Mouse (Mus musculus): ENCODE data around the gene Sftpd.

Gene Sftpd

DNA sequence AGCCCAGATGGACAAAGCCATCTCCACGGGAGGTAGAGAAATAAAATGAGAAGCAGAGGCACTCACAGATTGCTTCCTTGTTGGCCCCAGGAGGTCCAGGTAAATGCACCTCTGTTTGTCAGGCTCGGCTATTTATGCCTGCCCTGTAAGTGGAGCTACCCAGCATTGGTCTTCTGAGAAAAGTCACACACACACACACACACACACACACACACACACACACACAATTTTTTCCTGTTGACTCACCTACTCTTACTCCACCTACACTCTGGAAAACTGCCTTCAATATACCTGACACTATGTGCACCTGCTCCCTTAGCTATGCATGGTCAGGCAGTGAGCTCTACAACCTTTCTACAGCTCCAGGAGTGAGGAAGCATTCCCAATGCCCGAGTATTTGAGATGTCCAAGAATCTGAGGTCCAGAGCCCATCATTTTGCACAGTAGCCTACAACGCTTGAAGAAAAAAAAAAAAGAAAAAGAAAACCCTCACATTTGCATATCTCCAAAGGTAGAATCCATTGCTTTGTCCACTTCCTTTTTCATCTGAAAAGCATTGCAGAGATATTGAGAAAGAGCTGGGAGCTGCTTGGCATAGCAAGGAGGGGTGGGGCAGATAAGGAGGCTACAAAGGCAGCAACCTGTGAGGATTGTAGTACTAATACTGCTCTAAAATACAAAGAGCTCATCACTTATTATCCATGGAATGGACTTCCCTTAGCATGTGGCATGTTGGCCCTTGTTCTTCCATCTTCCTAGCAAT, at the start of gene Sftpd:
Gene Sftpd (minus strand): TSS at position 91 of the 763 bp plus-strand sequence.
- peak; percentile 43 to 48 for DNase-seq

DNA sequence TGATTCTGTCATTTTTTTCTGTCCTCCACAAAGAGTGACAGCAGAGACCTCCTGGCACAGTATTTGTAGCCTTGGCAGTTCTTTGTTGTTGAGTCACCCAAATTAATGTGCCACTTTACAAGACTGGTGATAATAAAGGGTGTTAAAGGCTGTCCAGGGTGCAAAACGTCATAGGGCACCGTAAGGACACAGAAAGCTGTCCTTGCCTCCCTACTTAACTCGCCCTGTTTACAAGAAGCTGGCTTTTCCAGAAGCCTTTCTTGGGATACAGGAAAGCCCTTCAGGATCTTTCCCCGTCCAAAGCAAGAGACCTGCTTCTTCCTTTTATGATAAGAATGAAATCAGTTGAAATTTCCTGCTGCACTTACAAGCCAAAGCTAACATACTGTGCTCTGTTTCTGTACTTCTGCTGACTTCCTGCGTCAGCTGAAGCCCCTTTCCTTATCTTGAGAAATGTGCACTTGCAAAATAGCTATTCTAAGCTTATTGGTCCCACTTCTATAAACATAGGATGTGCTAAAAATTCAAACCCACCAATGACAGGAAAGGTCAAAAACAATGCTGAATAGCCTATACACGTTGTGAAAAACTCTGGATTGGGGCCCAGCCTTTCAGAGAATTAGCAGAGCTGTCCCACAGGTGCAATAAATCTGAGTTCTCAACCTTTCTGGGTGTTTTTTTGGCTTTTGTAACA, 13.2 kb upstream of the Sftpd start:
- DNase-seq, result no peak

DNA sequence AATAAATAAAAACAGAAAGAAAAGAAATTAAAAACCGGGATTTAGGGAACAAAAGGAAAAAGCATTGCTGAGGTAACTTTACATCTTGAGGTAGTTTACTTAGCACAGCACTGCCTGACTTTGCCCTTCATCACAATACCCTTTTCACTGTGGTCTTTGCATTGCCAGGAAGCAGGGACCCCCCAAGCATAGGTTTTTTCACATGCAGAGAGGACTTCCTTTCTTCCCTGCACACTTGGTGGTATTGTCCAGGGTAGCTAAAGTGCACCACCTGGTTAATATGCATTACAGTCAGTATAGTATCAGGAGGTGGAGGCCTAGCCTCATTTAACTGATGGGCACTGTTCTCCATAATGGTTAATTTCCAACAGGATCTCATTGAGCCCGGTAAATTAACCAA, 4.5 kb upstream of the Sftpd start:
- DNase-seq, result no peak

DNA sequence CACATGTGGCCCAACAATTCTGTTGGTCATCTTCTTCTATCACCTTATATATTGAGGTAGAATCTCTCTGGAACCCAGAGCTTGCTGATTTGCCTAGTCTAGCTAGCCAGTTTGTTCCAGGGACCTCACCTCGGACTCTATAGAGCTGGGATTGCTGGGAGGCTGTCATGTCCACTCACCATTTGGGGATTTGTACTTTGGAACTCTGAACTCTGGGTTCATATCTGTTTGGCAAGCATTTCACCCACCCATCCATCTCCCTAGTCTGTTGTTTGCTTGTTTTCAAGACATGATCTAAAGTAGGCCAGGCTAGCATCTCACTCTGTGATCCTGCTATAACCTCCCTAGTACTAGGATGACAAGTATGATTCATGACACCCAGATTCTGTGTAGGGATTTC, 10.1 kb downstream of the Sftpd start:
- no peak for DNase-seq

DNA sequence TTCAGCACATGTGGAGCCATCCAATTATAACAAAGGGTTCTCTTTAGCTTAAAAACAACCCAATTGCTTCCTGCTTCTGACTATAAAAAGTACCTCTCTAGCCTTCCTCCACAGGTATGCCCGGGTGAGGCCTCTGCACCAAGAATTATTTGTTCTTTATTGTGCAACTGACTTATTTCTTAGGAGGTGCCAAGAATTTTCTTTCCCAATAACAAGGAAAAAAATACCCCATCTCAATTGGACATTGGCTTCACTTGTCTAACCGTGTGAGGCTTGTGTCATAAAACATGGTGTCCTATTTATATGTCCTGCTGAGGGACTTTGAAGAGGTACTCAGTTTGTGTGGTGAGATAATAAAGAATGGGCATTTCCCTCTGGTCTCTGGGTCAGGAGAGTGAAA, 14.4 kb downstream of the Sftpd start:
- DNase-seq, result no peak

DNA sequence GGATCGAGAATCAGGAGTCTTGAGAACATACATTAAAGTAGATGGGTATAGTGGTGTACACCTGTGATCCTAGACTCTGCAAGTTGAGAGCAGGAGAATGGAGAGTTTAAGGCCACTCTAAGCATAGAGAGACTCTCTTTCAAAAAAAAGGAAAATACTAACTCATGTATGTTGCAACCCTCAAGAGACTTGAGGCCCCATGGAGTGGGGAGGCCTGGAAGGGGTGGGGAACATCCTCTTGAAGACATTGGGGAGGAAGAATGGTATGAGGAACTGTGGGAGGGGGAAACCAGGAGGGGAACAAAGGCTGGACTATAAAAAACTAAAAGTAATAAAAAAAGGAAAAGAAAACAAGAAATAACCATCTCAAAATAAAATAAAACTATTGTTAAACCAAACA, 16.4 kb downstream of the Sftpd start:
- peak; percentile 18 to 46 for DNase-seq

DNA sequence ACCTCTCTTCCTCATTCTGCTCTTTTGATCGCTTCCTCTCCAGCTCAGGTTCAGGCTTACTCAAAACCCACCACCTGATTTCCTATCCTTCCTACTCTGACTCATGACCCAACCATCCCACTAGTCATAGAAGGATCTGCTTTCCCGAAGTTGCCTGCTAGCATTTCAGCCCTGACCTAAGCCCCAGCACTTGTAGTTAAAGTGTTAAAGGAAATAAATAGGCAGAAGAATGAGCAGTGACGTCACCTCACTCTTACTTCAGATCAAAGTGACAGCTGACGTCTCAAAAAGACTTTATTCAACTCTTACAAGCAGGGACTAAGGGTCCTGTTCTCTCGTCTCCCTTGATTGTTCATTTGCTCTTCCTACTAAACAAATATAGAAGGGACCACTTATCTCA, 17.7 kb downstream of the Sftpd start:
- no peak for DNase-seq

DNA sequence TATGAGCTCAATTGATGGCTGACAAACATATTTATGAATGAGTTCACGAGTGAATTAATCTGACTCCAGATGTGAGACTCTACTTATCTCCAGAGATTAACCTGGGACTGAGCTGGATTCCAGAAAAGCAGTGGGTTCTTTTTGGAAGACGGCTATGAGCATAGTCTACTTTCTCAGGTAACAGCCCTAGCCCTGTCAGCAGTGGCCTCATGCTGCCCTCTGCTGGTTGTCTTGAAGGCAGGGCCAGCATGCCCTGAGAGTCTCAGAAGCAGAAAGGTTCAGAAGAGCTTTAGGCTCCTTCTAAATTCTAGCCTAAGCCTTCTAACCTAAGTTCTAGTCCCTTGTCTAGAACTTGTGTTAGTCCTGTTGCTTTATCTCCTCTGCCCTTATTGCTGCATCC, 22.3 kb downstream of the Sftpd start:
- peak; percentile 63 to 70 for DNase-seq

DNA sequence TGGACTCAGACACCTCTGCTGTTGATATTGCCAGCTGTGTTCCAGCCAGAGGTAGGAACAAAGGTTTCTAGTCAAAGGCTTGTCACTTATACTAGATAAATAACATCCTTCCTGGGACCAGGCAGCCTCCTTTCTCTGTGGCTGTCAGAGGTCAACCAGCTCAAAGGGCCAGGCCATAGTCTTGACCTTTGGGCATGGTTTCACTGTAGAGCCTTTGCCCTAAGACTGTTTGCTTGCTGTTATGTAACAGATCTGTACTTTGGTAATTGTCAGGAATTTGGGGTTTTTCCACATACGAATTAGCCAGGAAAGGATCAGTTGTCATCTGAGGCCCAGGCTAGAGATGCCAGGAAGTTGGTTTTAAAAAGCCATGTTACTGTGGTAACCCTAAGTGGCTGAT, 24.2 kb downstream of the Sftpd start:
- DNase-seq, result no peak

DNA sequence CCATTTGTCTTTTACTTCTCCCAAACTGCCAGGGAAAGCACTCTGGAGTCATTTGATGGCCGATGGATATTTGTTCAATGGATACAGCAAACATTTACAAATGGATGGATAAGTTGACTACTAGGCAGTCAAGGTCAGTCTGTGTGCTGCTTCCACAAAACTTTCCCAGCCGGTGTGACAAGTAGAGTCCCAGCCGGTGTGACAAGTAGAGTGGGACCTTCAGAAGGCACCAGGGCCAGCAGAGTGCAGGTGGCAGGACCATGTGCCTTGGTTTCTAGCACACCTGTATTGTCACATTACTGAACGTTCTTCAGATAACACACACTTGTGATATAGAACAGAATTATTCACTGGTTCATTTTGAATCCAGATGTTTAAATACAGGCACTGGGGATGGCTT, 24.9 kb downstream of the Sftpd start:
- DNase-seq, result no peak

DNA sequence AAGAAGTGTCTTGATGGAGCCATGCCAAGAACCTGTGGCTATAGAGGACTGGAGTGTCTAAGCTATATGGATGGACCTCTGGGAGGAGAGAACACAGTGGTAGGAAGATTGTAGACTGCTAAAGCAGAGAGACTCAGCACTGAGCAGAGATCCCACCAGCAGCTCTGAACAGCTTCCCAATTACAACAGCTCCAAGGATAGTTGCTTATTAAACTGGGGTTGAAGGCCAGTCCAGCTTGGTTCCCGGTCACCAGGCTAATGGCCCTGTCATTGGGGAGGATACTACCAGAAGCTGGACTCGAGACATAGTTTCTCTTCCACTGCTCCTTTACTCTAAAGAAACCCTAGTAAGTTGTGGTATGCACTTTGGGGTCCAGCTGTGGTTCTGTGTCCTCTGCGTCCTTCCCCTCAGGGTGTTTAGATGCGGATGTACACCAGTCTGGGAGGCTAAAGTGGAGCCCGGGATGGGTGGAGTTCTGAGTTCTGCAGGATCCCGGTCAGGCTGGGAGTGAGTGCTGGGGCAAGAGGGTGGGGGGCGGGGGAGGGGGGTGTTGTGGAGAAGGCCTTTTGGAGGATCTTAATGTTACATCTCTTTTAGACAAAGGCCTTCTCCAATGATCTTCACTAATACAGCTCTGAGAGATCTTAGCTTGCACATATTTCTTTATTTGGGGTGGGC, 33.6 kb downstream of the Sftpd start, which contains the start of gene Mbl1:
Gene Mbl1 (plus strand): TSS at position 239 of the 679 bp plus-strand sequence.
- DNase-seq, result no peak

DNA sequence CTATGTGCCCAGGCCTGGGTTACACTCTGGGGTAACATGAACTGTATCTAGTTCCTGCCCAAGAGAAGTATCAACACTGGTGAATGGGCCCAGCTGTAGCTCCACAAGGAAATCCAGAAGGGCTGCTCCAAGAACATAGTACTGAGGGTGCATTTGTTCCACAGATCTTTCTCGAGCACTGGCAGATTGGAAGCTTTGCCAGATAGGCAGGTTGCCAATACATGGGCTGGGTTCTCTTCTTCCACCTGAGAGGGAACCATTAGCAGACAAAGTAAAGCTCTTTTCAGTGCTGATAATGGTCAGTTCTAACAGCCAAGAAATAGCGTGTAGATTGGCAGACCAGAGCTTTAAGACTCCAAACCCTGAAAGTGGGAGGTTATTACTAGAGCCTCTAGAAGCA, 37.6 kb downstream of the Sftpd start:
- DNase-seq, result peak; percentile 43 to 67

DNA sequence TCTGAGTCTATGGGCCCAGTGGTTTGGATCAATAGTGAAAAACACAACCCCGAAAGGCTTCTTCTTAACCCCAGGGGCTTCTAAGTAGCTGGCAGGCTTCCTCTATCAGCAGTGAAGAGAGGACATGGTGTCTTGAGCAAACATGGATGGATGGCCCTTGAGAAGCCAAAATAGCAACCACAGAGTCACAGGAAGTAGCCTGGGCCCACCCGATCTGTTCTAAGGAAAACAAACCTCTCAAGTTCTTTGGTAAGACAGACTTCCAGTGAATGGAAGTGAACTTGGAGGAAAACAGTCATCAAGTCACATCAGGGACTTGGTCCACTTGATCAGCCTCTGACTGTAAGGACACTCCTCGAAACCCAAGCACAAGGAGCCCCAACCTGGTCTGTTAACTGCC, 38.0 kb downstream of the Sftpd start:
- DNase-seq, result peak in 1 of 2 experiments; percentile 45

DNA sequence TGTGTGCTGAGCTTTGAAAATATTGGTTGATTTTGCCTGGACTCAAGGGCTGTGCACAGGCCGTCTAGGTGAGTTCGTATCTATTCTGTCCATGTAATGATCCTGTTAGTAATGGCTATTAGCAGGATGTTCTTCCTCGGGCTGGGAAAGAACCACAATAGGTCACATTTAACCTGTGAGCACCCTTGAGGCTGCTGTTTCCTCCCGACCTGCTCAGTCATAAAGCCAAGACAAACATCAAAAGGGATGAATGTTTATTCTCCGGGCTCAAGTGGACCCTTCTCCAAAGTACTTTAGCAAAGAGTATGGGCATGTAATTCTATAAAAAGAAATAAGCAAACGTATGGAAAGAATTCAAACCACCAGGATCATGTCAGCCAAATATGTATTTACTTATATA, 38.9 kb downstream of the Sftpd start:
- peak; percentile 44 to 50 for DNase-seq

DNA sequence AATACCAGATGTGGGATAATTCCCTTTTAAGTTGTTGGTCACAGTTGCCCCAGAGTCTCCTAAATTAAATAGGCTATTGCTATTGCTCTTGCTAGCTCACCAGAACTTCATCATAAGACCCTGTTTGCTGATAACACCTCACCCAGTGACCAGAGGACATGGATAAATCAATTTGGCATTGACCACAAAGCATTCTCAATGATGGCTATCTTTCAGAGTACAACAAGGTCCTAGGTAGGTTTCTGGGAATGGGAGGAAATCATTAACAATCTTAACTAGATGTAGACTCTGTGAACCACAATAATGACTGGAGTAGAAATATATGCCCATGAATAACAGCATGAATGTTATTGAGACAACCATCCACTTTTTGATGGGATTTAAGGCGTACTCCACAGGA, 44.3 kb downstream of the Sftpd start:
- no peak for DNase-seq

DNA sequence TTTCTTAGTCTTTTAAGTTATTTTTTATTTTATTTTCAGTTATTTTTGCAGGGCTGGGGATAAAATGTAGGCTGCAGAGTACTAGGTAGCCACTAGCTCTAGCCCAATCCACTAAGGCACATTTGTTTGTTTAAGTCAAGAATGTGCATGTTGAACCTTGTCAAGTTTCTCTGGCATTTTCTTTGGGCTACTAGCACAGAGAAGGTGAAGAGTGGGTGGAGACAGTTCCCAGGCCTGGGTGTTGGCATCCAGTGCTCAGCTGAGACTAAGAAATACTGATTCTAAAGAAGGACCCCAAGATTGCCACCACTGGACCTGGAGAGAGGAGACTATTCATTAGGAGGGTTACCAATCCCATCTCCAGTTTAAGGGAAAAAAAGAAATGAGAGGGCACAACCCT, 47.9 kb downstream of the Sftpd start:
- DNase-seq, result no peak

DNA sequence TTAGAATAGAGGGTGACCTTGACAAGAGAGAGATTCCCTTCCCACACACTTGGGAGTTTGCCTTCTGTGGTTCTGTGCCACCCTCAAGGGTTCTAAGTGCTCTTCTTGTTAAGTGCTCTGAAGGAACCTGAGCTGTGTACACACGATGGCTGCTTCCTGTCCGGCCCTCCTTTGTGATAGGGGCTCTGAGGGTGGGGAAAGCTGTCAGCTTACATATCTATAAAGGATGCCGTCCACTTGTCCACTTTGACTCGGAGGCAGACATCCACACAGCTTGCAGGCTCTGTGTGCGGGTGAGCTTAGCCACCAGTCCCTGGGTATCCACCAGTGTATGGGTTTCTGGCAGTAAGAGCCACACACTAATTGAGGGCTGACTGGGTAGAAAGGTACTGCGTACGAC, 53.4 kb downstream of the Sftpd start, which contains the start of gene Sftpa1:
Gene Sftpa1 (plus strand): TSS at position 243 of the 400 bp plus-strand sequence.
- DNase-seq, result peak; percentile 38 to 53

DNA sequence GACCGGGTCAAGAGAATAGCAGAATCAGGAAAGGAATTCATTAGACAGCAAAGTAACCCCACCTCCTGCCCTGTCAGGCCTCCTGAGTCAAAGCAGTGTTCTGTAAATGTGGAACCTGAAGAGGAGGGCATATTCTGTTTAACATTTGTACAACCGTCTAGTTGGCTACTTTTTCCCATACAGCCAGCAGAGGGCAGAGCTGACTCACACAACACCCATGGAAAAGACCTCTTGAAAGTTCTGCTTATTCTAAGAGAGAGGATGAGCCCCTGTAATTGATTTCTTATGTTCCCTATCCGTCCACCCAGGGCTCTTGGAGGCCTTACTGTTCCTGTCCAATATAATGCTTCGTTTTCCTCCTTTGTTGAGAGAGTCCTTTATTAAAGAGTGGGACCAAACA, 57.0 kb downstream of the Sftpd start:
- DNase-seq, result peak in 1 of 2 experiments; percentile 50

DNA sequence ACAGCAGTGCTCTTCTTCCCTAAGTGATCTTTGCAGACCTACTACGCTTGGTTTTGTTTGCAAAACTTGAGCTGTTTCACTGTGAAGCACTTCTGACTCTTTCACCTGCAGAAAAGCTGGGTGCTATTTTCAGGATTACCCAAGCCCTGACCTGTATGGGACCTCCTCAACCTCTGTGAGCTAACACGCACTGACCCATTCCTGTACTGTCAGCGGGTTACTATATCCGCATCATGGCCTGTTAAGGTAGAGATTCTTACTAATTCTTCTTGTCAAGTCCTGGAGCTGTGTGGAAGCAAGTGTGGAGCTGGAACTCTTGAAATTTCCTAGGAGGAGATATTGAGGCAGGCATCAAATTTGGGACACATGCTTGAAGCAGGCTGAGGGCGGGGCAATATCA, 60.3 kb downstream of the Sftpd start:
- no peak for DNase-seq

Data from lung, postnatal 4 days (tissue).